Mouse (Mus musculus): ENCODE measurements at regions not wholly inside any gene's neighbourhood (a gene's known extent, or its start where the extent isn't known, plus 50 kb on each side); places are given as distances from the start of the nearest gene placed in this dataset.

- no peak for DNase-seq (ENCODE audit: extremely low spot score in 1 of 2, low spot score in 1 of 2)
Observed at GRCm38 (mm10) chr16:27586307-27586706, 197.6 kb downstream of the Ccdc50 start.

GRCm38 (mm10) chr16:27609366-27609765, 220.7 kb downstream of the Ccdc50 start:
- no peak for DNase-seq (ENCODE audit: extremely low spot score in 1 of 2, low spot score in 1 of 2)

- no peak for DNase-seq (ENCODE audit: extremely low spot score in 1 of 2, low spot score in 1 of 2)
Observed at GRCm38 (mm10) chr16:27641306-27641705, 252.6 kb downstream of the Ccdc50 start.

GRCm38 (mm10) chr16:27678275-27678674, 289.6 kb downstream of the Ccdc50 start:
- no peak for DNase-seq (ENCODE audit: extremely low spot score in 1 of 2, low spot score in 1 of 2)

- DNase-seq (ENCODE audit: extremely low spot score in 1 of 2, low spot score in 1 of 2): peak in 1 of 2 experiments; percentile 5
Observed at GRCm38 (mm10) chr16:27682926-27683325, 294.3 kb downstream of the Ccdc50 start.

- no peak for DNase-seq (ENCODE audit: extremely low spot score in 1 of 2, low spot score in 1 of 2)
Observed at GRCm38 (mm10) chr16:27683826-27684225, 295.2 kb downstream of the Ccdc50 start.

- no peak for DNase-seq (ENCODE audit: extremely low spot score in 1 of 2, low spot score in 1 of 2)
Observed at GRCm38 (mm10) chr16:27709946-27710345, 321.3 kb downstream of the Ccdc50 start.

GRCm38 (mm10) chr16:27723445-27723844, 334.8 kb downstream of the Ccdc50 start:
- DNase-seq (ENCODE audit: extremely low spot score in 1 of 2, low spot score in 1 of 2): no peak

Data from layer of hippocampus, postnatal 25 days (tissue).